Mouse (Mus musculus): Measurements from ENCODE around the gene Olfr548-ps1.

- TF ChIP-seq POLR2A (IDR thresholded peaks at IDR 0.05; ENCODE audit: low read depth, low read length) (no peak), CTCF (IDR thresholded peaks at IDR 0.05; ENCODE audit: extremely low read depth, insufficient read depth, insufficient read length, insufficient replicate concordance) (no peak)
Observed at GRCm38 (mm10) chr7:102508666-102509065, 32.0 kb upstream of the Olfr548-ps1 start.
